Mouse (Mus musculus) MEL (cell line): ENCODE data around the gene Ramp2. TPM values are rescaled to one million over a fixed set of nuclear protein-coding genes. Genes with fewer than 3 reads are reported as not detected.
A peak's percentile ranks its signal among the peaks of the same experiment; 100 is the strongest.

Experiments
- DNase-seq: peaks from one replicate; pipeline ENCODE4 v3.0.0; 2011; ENCODE audit warnings: low read depth, low spot score
- H3K27ac ChIP-seq: 2 replicates; pipeline ENCODE4 v1.5.1; 2012; ENCODE audit warnings: low read depth, mild to moderate bottlenecking, control low read depth, low read length, moderate library complexity; ENCODE audit not compliant: control insufficient read depth
- H3K27me3 ChIP-seq, 2 experiments: fragments of 150-350 bp in 1 of 2; sonication (generic) in 1 of 2; 2 replicates each; pipeline ENCODE4 v1.6.1; 2012; ENCODE audit warnings: low read length in 2 of 2, mild to moderate bottlenecking in 2 of 2, improper control_type of control experiment in 1 of 2, moderate library complexity in 1 of 2; ENCODE audit not compliant: insufficient read depth in 2 of 2, control insufficient read depth in 1 of 2
- H3K36me3 ChIP-seq, 2 experiments: 2 replicates each; pipeline ENCODE4 v1.6.1; 2012 to 2014; ENCODE audit warnings: low read length in 2 of 2, improper control_type of control experiment in 1 of 2, inconsistent platforms in 1 of 2, mild to moderate bottlenecking in 1 of 2; ENCODE audit not compliant: insufficient read depth in 2 of 2, control insufficient read depth in 1 of 2
- H3K4me1 ChIP-seq, 2 experiments: fragments of 150-350 bp in 1 of 2; sonication (generic) in 1 of 2; 2 replicates each; pipeline ENCODE4 v1.6.1; 2012; ENCODE audit warnings: low read length in 2 of 2, improper control_type of control experiment in 1 of 2, mild to moderate bottlenecking in 1 of 2; ENCODE audit not compliant: insufficient read depth in 2 of 2, control insufficient read depth in 1 of 2
- H3K4me3 ChIP-seq, 2 experiments: fragments of 150-350 bp in 1 of 2; sonication (generic) in 1 of 2; 2 replicates each; pipeline ENCODE4 v1.5.1; 2012; ENCODE audit warnings: low read depth in 2 of 2, low read length in 2 of 2, mild to moderate bottlenecking in 2 of 2, moderate library complexity in 2 of 2, control low read depth in 1 of 2, improper control_type of control experiment in 1 of 2; ENCODE audit not compliant: control insufficient read depth in 1 of 2, insufficient read depth in 1 of 2
- H3K79me2 ChIP-seq: 2 replicates; pipeline ENCODE4 v1.6.1; 2012; ENCODE audit warnings: mild to moderate bottlenecking, low read length, moderate library complexity; ENCODE audit not compliant: control insufficient read depth, poor library complexity, insufficient read depth
- H3K9ac ChIP-seq: 2 replicates; pipeline ENCODE4 v1.6.1; 2012; ENCODE audit warnings: low read depth, mild to moderate bottlenecking, control low read depth, low read length, moderate library complexity; ENCODE audit not compliant: control insufficient read depth, poor library complexity, severe bottlenecking
- H3K9me3 ChIP-seq: fragments of 150-350 bp; sonication (generic); replicated peaks from 2 replicates; pipeline ENCODE4 v1.6.1; 2012; ENCODE audit warnings: mild to moderate bottlenecking, low read length, improper control_type of control experiment, moderate library complexity; ENCODE audit not compliant: insufficient read depth
- BHLHE40 ChIP-seq: IDR thresholded peaks from 2 replicates; pipeline ENCODE4 v1.6.1; 2012; ENCODE audit warnings: low read depth, mild to moderate bottlenecking, inconsistent platforms, low read length, improper control_type of control experiment, borderline replicate concordance
- CTCF ChIP-seq, 3 experiments: IDR thresholded peaks in 2 of 3; conservative IDR thresholded peaks in 1 of 3; 2 replicates each; pipeline ENCODE4 v1.5.1; 2011 to 2012; ENCODE audit warnings: low read length in 3 of 3, low read depth in 2 of 3, mild to moderate bottlenecking in 2 of 3, improper control_type of control experiment in 1 of 3, inconsistent platforms in 1 of 3, mixed read lengths in 1 of 3, moderate library complexity in 1 of 3; ENCODE audit not compliant: control insufficient read depth in 1 of 3, insufficient read depth in 1 of 3, poor library complexity in 1 of 3, severe bottlenecking in 1 of 3
- E2F4 ChIP-seq: IDR thresholded peaks from 2 replicates; pipeline ENCODE4 v1.6.1; 2011; ENCODE audit warnings: low read depth, low read length, improper control_type of control experiment, borderline replicate concordance
- ELF1 ChIP-seq: IDR thresholded peaks from 2 replicates; pipeline ENCODE4 v1.6.1; 2014; ENCODE audit warnings: low read depth, mild to moderate bottlenecking, inconsistent platforms, low read length, improper control_type of control experiment, moderate library complexity
- EP300 ChIP-seq, 2 experiments: IDR thresholded peaks; 2 replicates each; pipeline ENCODE4 v1.6.1; 2011; ENCODE audit warnings: improper control_type of control experiment in 2 of 2, low read length in 2 of 2, low read depth in 1 of 2, mild to moderate bottlenecking in 1 of 2
- GABPA ChIP-seq: IDR thresholded peaks from 2 replicates; pipeline ENCODE4 v1.6.1; 2012; ENCODE audit warnings: low read depth, mild to moderate bottlenecking, inconsistent platforms, low read length, improper control_type of control experiment, moderate library complexity
- GATA1 ChIP-seq: IDR thresholded peaks from 2 replicates; pipeline ENCODE4 v1.6.1; 2011; ENCODE audit warnings: low read depth, low read length, improper control_type of control experiment
- HCFC1 ChIP-seq: IDR thresholded peaks from 2 replicates; pipeline ENCODE4 v1.6.1; 2012; ENCODE audit warnings: low read depth, mild to moderate bottlenecking, inconsistent platforms, low read length, improper control_type of control experiment, moderate library complexity
- MAFK ChIP-seq: IDR thresholded peaks from 2 replicates; pipeline ENCODE4 v1.6.1; 2011; ENCODE audit warnings: low read depth, mild to moderate bottlenecking, low read length, improper control_type of control experiment, borderline replicate concordance
- MEF2A ChIP-seq: IDR thresholded peaks from 2 replicates; pipeline ENCODE4 v1.6.1; 2014; ENCODE audit warnings: low read depth, mild to moderate bottlenecking, inconsistent platforms, low read length, improper control_type of control experiment; ENCODE audit not compliant: poor library complexity, insufficient replicate concordance, severe bottlenecking; ENCODE audit errors: extremely low read depth
- MYB ChIP-seq: IDR thresholded peaks from 2 replicates; pipeline ENCODE4 v1.6.1; 2011; ENCODE audit warnings: mild to moderate bottlenecking, low read depth, low read length, improper control_type of control experiment
- NRF1 ChIP-seq: IDR thresholded peaks from 2 replicates; pipeline ENCODE4 v1.6.1; 2014; ENCODE audit warnings: low read depth, mild to moderate bottlenecking, inconsistent platforms, low read length, improper control_type of control experiment, moderate library complexity; ENCODE audit not compliant: poor library complexity, insufficient read depth, severe bottlenecking
- POLR2A ChIP-seq, 2 experiments: IDR thresholded peaks; 2 replicates each; pipeline ENCODE4 v1.6.1; 2011 to 2012; ENCODE audit warnings: low read length in 2 of 2, mild to moderate bottlenecking in 2 of 2, control low read depth in 1 of 2, improper control_type of control experiment in 1 of 2, low read depth in 1 of 2, moderate library complexity in 1 of 2; ENCODE audit not compliant: control insufficient read depth in 1 of 2, insufficient read depth in 1 of 2, poor library complexity in 1 of 2
- RAD21 ChIP-seq: IDR thresholded peaks from 2 replicates; pipeline ENCODE4 v1.6.1; 2011; ENCODE audit warnings: mild to moderate bottlenecking, low read depth, low read length, improper control_type of control experiment
- RCOR1 ChIP-seq: IDR thresholded peaks from 2 replicates; pipeline ENCODE4 v1.6.1; 2012; ENCODE audit warnings: low read depth, mild to moderate bottlenecking, inconsistent platforms, low read length, improper control_type of control experiment
- TCF12 ChIP-seq: IDR thresholded peaks from 2 replicates; pipeline ENCODE4 v1.6.1; 2014; ENCODE audit warnings: low read depth, mild to moderate bottlenecking, inconsistent platforms, low read length, improper control_type of control experiment, moderate library complexity
- UBTF ChIP-seq: IDR thresholded peaks from 2 replicates; pipeline ENCODE4 v1.6.1; 2012; ENCODE audit warnings: low read depth, mild to moderate bottlenecking, inconsistent platforms, low read length, improper control_type of control experiment, moderate library complexity, borderline replicate concordance; ENCODE audit not compliant: insufficient read depth
- USF1 ChIP-seq: IDR thresholded peaks from 2 replicates; pipeline ENCODE4 v1.6.1; 2014; ENCODE audit warnings: low read depth, mild to moderate bottlenecking, inconsistent platforms, low read length, improper control_type of control experiment, moderate library complexity
- ZC3H11A ChIP-seq: IDR thresholded peaks from 2 replicates; pipeline ENCODE4 v1.6.1; 2012; ENCODE audit warnings: low read depth, mild to moderate bottlenecking, inconsistent platforms, low read length, improper control_type of control experiment
- ZKSCAN1 ChIP-seq: IDR thresholded peaks from 2 replicates; pipeline ENCODE4 v1.6.1; 2012; ENCODE audit warnings: low read depth, mild to moderate bottlenecking, inconsistent platforms, low read length, improper control_type of control experiment, moderate library complexity
- ZMIZ1 ChIP-seq: IDR thresholded peaks from 2 replicates; pipeline ENCODE4 v1.6.1; 2012; ENCODE audit warnings: low read depth, mild to moderate bottlenecking, inconsistent platforms, low read length, improper control_type of control experiment, moderate library complexity
- polyA plus RNA-seq, 2 experiments: library from polyadenylated mRNA; stranded (reverse) in 1 of 2; unstranded in 1 of 2; fragments of >175 nt in 1 of 2; fragments of >200 nt in 1 of 2; gene quantifications; 2 replicates each; pipeline versions ENCODE4 v1.2.1 to v1.2.4; 2012; ENCODE audit warnings: low replicate concordance in 2 of 2, low read depth in 1 of 2; ENCODE audit not compliant: insufficient read length in 2 of 2, insufficient read depth in 1 of 2, missing spikeins in 1 of 2
- total RNA-seq: library from RNA; depleted of rRNA; stranded (reverse); fragments of 300-350 nt; gene quantifications from 2 replicates; pipeline ENCODE4 v1.2.3, GENCODE M21; 2012

Gene Ramp2
- total and polyA plus RNA-seq, 3 experiments, result 0.12 TPM; not detected in 2

- TF ChIP-seq ZMIZ1 (no peak), EP300 (IDR thresholded peaks at IDR 0.05; ENCODE audit: low read depth in 1 of 2, low read length in 2 of 2) (peak; percentile 76 to 83), ZKSCAN1 (no peak), HCFC1 (peak; percentile 58), BHLHE40 (no peak), ELF1 (no peak), GATA1 (peak; percentile 85), CTCF (IDR thresholded peaks at IDR 0.05 in 2 of 3, conservative IDR thresholded peaks at IDR 0.05 in 1 of 3; ENCODE audit: control insufficient read depth in 1 of 3, insufficient read depth in 1 of 3, low read depth in 2 of 3, low read length in 3 of 3, poor library complexity in 1 of 3, severe bottlenecking in 1 of 3) (no peak), RCOR1 (peak; percentile 63), E2F4 (no peak), TCF12 (peak; percentile 89), UBTF (no peak), MYB (peak; percentile 28; the same call in 1 of the 2 replicates), MEF2A (no peak), RAD21 (no peak), ZC3H11A (no peak), NRF1 (no peak), MAFK (no peak), USF1 (no peak)
Observed at GRCm38 (mm10) chr11:101259948-101260825, 14.4 kb downstream of the Ramp2 start, which contains the start of gene Wnk4 (continued).

GRCm38 (mm10) chr11:101260826-101261380 is 15.1 kb downstream of the Ramp2 start:
- Histone ChIP-seq H3K79me2 (peaks cover 3% of the 10 kb centered on the region; the same call in 1 of the 2 replicates), H3K27ac (peak overlapping the region; percentile 23; the same call in 1 of the 2 replicates), H3K36me3 (peaks cover 0 to 10% of the 10 kb centered on the region in 2 experiments; a peak in 2 of 4 replicates), H3K4me3 (peak overlapping the region; percentile 72 to 80), H3K4me1 (peaks cover 3 to 20% of the 10 kb centered on the region in 2 experiments; a peak in 3 of 4 replicates), H3K27me3 (no peaks in the 10 kb centered on the region; a peak in 1 of 4 replicates), H3K9me3 (no peaks in the 10 kb centered on the region), H3K9ac (peak overlapping the region; percentile 80)
- no peak for TF ChIP-seq GABPA
- TF ChIP-seq POLR2A (IDR thresholded peaks at IDR 0.05; ENCODE audit: control insufficient read depth in 1 of 2, insufficient read depth in 1 of 2, low read depth in 1 of 2, low read length in 2 of 2, poor library complexity in 1 of 2), result 0 out of 4 replicates have a peak, but pooled peaks of 1 of the 2 experiments have one; percentile 4
- peak; percentile 43 for DNase-seq
